Mouse (Mus musculus) megakaryocyte-erythroid progenitor cell, adult 5-6 weeks (primary cell): ENCODE measurements at regions not wholly inside any gene's neighbourhood (a gene's known extent, or its start where the extent isn't known, plus 50 kb on each side); places are given as distances from the start of the nearest gene placed in this dataset.

ENCODE experiments used
- ATAC-seq: replicated peaks from 2 replicates; pipeline ENCODE4 v1.8.0; 2016; ENCODE audit warnings: mild to moderate bottlenecking, inconsistent platforms; ENCODE audit not compliant: severe bottlenecking, poor library complexity, low FRiP score, low TSS enrichment

GRCm38 (mm10) chr12:16008763-16009515, 192.2 kb upstream of the Trib2 start:
- ATAC-seq = peak; percentile 48

GRCm38 (mm10) chr12:16008261-16008660, 191.5 kb upstream of the Trib2 start:
- peak; percentile 53 for ATAC-seq

GRCm38 (mm10) chr12:16006688-16007087, 190.0 kb upstream of the Trib2 start:
- ATAC-seq = no peak

GRCm38 (mm10) chr12:16006286-16006685, 189.6 kb upstream of the Trib2 start:
- no peak for ATAC-seq

- ATAC-seq = no peak
These were observed 185.1 kb upstream of the Trib2 start for GRCm38 (mm10) chr12:16001811-16002210.

- ATAC-seq = no peak
These were observed 184.5 kb upstream of the Trib2 start for GRCm38 (mm10) chr12:16001225-16001624.

GRCm38 (mm10) chr12:15998331-15998730, 181.6 kb upstream of the Trib2 start:
- ATAC-seq = no peak

GRCm38 (mm10) chr12:15993866-15994265, 177.1 kb upstream of the Trib2 start:
- no peak for ATAC-seq

GRCm38 (mm10) chr12:15986351-15986750, 169.6 kb upstream of the Trib2 start:
- no peak for ATAC-seq

- no peak for ATAC-seq
These were observed 168.9 kb upstream of the Trib2 start for GRCm38 (mm10) chr12:15985649-15986048.

- no peak for ATAC-seq
These were observed 167.0 kb upstream of the Trib2 start for GRCm38 (mm10) chr12:15983591-15984300.

GRCm38 (mm10) chr12:15981741-15982140, 165.0 kb upstream of the Trib2 start:
- ATAC-seq = no peak

- no peak for ATAC-seq
These were observed 162.5 kb upstream of the Trib2 start for GRCm38 (mm10) chr12:15979233-15979632.

GRCm38 (mm10) chr12:15971786-15972185, 155.1 kb upstream of the Trib2 start:
- ATAC-seq = no peak

- ATAC-seq = no peak
These were observed 153.5 kb upstream of the Trib2 start for GRCm38 (mm10) chr12:15970262-15970661.

- peak; percentile 67 for ATAC-seq
These were observed 150.9 kb upstream of the Trib2 start for GRCm38 (mm10) chr12:15967550-15968102.

- no peak for ATAC-seq
These were observed 149.9 kb upstream of the Trib2 start for GRCm38 (mm10) chr12:15966631-15967030.

- ATAC-seq = no peak
These were observed 149.2 kb upstream of the Trib2 start for GRCm38 (mm10) chr12:15965921-15966320.

GRCm38 (mm10) chr12:15964073-15964472, 147.4 kb upstream of the Trib2 start:
- no peak for ATAC-seq

GRCm38 (mm10) chr12:15961834-15962233, 145.1 kb upstream of the Trib2 start:
- peak; percentile 78; the same call in 1 of the 2 replicates for ATAC-seq
